Mouse (Mus musculus) c-Kit-positive CD71-negative TER-119-negative erythroid progenitor cells, embryonic 14.5 days (primary cell): ENCODE measurements around the gene Cntn4.

Experiments used
- DNase-seq: peaks from one replicate; pipeline ENCODE4 v3.0.0-alpha.2; 2013; ENCODE audit warnings: low read depth

The Cntn4 gene

DNA sequence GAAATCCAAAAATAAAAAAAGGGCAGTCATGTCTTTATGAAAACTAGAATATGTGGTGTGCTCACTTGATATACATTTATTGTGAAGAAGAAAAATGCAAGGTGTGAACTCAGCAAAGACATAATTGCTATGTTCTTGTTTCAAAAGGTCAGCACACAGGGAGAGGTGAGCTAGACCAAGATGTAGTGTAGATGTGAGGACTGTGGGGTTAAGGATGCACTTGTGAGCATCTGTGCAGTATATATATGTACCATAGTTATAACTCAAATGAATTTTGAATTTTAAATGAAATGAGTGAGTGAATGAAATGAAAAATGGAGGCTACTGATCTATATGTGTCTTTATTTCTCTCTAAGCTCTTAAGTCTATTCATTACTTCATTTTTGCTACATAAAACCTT lies 401.2 kb downstream of the Cntn4 start:
- DNase-seq, result no peak

DNA sequence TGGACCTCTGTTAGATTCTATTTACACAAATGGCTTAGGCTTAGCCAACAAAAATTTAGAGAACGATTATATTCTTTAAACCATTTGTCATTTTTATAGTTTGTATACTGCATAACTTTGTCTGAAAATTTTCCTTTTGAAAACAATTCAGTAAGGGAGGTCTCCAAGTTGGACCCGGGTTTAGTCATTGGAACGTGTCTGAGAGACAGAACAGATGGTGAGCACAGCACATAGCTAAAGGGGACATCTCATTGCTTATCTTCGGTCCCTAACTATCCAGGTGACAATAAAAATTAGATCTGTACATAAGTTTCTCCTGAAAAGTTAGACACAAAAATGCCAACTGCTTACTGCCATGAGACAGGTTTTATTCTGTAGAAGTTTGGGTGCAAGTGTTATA lies 420.4 kb downstream of the Cntn4 start:
- DNase-seq, result no peak

DNA sequence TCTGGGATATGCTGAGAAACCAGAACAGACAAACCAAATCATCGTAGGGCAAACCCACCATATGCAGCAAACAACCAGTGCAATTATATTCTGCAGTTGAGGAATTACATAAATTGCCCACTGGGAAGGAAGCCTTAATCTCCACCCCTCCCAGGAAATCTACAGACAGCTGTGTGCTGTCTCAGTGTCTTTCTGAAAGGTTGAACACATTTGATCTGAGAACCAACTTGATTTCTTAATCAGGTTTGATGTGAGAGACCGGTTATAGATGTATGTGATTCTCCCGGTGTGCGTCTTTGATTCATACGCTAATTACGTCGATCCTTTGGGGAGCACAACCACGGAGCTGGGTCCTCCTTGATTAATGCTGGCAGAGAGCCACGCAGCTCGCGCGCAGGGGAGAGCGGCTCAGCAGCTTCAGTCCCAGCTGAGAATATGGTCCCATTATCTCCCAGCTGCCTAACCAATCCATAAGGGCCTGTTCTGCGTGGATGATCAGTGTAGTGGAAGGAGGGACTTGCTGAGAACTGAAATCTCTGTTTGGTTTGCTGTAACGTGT lies 441.1 kb downstream of the Cntn4 start:
- DNase-seq, result no peak

DNA sequence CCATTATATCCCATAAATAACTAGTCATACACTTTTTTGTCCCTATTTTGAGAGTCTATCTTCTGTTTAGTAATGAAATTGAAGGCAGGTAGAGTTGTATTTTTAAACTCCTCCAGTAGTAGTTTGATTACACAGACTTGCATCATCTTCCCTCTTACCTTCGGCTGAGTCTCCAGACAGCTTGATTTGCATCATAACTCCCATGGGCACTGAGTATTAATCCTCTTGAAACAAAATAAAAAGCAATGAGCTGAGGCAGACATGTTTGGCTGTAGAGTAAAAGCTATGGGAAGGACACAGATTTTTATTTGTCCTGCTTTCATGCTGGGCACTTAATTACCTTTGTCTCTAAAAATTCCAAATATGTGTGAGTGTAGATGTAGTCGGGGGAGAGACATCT lies 476.1 kb downstream of the Cntn4 start:
- DNase-seq, result no peak

DNA sequence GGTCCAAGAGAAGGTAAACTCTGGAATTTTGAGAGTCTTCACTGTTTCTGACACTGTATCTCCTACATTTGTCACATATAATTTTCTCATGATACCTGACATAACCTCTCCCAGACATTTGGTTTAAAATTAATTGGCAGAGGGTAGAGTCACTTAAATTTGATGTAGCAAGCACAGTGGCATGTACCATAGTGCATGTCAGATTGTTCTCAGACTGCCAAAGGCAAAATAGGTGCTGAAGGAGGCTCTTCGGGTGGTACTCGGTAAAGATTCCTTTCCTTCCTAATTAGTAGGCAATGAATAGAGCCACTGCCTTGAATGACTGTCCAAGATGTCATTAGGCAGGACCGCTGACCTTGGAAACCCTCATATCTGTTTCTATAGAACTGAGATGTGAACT lies 477.9 kb downstream of the Cntn4 start:
- no peak for DNase-seq

DNA sequence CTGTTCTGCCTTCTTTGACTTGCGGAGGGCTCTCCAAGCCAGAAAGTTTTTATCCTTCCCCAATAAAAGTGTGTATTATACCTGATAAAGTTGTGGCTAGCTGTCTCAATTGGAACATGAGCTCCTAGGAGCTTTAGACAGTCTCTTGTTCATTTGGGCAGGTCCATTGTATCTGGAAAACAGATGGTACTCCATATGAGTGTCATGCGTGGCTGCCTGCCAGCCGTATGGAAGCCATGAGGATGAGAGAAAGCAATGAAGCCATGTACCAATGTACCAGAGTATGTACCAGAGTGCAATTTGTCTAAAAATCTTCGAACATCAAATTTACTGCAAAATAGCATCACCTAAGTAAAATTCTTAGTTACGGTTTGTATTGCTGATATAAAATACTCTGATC lies 500.1 kb downstream of the Cntn4 start:
- no peak for DNase-seq

DNA sequence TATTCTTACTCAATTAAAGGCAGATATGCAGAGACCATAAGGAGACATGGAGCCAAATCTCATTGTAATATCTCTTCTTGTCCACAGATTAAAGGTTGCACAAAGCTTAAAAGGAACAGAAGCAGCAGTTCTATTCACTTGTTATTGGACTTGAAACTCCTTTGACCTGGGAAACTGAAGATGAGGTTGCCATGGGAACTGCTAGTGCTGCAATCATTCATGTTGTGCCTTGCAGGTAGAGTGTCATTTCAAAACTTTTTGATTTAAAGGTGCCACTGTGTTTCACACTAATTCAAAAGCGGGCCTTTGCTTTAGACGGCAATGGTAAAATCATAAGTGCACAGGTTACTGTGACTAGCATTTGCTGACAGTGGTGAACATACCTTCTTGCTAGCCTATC lies 504.1 kb downstream of the Cntn4 start:
- DNase-seq, result no peak

DNA sequence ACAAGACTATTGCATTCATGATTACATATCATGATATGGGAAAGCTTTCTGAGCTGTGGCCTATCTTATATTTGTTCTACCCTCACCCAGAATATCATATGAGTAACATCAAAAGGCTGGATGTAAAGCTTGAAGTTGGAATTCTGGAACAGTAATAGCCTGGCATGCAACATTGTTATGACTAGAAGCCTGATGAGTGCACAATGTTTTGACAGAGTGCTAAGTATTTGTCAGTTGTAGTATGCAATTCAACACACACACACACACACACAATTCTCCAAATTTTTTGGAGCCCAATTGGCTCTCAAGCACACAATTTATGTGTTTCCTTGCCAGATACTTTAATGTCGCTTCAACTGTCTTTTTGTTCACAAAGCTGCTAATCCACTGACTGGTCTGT lies 523.5 kb downstream of the Cntn4 start:
- DNase-seq, result no peak

DNA sequence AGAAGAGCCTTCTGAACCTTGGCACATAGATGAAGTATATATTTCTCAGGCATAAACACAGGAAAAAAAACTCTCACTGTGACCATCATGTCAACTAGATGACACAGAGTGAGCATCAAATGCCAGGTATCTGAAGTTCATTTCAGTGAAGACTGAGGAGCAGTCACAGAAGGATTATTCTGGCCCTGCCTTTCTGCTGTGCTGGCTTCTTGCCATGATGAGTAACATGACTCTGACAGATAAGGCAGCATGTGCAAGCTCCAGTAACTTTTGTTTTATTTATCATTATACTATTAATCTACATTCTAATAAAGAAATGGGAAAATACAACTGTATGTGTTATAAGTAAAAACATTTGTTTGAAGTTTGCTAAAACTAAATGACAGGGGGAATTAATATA lies 529.9 kb downstream of the Cntn4 start:
- DNase-seq, result no peak

DNA sequence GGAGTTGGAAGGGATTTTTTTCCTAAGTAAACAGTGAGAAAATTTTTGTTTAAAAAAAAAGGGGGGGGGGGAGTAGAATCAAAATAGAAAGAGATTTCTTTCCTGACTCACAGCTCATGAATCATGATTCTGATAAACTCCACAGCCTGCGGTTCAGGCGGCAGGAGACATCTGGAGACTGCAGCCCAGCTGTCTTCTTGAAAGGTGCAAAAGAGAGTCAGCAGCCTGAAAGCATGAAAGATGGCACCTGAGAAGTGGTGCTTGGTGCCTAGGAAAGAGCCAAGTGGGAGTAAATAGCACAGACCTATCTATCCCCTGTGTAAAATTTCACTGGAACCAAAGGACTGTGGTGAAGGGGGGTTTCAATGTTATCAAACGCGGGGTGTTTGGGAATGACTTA lies 535.6 kb downstream of the Cntn4 start:
- no peak for DNase-seq

DNA sequence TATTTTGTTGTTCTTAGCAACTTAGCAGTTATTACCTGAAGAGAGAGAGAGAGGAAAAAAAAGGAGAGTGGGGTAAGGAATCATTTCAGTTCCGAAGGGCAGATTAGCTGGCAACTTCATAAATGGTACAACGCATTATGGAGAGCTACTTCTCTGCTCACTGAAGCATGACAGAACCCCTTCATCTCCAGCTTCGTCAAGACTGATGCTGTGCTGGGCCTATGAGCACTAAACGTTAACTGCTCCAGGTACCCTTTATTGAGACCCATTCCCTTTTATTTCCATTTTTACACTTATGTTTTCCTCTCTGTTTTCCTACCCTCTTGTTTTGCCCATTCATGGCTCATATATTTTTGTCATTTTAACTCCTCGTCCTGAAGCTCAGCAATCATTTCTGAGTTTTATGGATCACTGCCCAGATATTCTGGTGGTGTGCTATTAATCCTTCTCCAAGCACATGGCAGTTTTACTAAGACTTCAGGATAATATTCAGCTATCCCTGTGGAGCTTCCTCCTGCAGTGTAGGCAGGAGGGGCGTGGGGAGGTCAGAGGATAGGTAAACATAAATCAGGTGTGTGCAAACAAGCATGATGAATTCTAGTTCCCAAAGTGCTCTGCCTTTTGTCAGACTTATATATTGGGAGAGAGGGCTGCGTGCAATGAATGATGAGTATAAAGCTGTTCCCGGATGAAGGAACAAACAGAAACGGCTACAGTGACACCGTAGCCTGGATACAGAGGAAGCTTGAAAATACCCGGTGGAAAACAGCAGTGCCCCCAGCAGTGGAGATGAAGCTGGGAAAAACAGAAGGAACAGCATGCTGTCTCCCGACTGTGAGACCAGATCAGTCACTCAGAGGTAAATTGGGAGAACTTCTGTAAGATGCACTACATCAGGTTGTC lies 559.8 kb downstream of the Cntn4 start:
- no peak for DNase-seq

DNA sequence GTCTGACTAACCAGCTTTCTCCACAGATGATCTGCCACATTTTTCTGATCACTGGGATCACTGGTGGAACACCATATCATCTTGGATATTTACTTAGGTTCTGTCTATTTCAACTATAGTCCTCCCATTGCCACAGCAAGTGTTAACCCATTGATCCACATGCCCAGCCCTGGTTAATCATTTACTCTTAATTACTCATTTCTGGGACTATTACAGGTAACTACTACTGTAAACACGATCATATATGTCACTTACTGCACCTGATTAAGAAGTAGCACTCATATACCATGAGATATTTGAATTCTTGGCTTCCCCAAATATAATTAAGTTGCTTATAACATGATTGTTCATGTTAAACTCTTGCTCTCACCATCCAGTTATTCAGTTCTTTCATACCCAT lies 564.1 kb downstream of the Cntn4 start:
- no peak for DNase-seq

DNA sequence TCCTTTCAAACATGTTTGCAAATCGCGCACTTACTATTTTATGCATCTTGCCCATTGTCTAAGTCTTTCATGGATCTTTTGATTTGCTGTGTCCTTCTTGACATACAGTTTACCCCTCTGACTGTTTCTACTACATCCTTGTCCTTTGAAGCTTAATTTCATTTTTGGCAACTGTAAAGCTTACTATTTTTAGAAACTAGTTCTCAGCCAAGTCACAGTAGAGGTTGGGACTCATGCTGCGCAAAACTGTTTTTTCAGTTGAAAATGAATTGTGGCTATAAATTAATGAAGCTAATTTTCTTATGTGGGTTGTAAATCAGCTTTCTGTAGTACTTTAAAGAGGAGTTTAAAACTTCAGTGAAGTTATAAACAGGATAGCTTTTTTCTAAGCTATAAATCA lies 585.9 kb downstream of the Cntn4 start:
- no peak for DNase-seq

DNA sequence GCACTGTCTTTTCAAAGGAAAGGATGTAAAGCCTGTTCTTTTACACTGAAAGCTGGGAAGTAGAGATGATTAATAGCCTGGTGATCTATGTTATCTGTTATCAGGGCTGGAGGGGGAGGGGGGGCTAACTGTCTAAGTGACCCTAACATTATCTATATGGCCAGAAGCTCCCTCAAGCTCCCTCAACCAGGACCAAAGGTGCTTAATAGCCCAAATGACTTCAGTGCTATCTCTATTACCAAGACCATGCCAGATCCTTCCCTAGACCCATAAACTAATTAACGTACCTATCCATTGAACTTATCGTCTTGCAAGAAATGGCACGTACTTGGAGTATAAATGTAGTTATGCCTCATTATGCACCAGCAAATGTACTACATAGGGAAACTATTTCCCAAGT lies 588.0 kb downstream of the Cntn4 start:
- no peak for DNase-seq

DNA sequence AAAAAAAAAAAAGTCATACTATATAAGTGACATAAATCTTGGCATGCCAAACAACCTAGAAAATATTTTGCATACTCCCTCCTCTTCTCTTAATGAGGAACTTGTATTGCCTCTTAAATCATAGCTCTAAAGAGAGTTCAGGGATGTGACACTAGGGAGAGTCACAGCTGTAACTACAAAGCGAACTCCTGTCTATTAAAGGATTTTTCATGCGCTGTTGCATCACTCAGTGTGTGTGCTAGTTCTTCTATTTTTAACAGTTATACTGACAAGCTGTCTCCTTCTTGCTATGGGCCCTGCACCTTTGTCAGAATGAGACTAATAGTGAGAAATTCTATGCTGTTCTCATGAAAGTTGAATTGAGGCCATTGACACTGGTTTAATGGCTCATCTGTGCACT lies 588.8 kb downstream of the Cntn4 start:
- no peak for DNase-seq

DNA sequence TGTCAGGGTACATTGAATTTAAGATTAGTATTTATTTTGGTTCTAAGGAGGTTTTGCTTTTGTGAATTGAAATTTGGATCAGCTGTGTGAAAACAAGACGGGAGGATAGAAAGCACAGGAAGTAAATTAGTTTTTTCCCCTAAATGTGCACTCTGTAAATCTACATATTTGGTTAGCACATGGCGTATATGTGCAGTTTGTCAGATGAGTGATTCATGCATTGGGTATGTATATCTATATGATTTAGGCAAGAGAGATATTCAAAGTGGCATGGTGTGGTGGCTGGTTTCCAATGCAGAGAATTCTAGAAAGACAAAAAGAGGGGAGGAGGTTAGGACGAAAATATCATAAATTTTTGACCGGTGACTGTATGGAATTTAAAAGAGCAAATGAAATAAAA lies 591.3 kb downstream of the Cntn4 start:
- no peak for DNase-seq

DNA sequence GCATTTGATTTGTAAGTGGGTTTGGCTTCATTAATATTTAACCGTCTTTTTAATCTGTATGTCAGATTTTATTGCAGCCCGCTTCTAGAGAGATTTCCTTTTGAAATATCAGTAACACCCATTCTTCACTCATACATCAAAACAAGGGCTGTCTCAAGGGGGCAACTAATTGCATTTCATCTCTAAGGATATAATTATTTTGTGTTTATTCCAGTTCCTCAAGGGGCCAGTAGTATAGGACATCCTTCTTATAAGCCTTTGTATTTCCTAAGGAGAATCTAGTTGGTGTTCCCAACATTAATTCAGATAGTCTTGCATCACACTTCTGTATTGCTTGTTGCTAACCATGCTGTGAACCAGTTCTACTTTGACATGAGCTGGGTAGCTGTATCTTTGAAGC lies 599.7 kb downstream of the Cntn4 start:
- DNase-seq, result no peak

DNA sequence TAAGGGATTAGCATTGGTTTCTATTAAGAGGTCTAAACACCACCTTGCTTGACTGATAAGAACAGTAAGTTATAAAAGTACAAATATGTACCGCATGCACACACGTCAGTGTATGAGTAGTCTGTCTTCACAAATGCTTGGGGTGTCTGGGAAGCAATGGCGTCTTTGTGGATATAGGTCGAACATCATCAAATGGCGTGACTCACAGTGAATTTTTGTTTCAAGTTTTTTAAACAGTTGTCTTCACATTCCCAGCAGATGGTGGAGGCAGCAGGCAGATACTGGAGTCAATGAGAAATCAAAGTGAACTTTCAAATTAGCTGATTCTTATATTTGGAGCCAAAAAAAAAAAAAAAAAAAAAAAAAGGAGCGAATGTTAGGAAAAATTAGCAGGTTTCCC lies 604.2 kb downstream of the Cntn4 start:
- DNase-seq, result no peak

DNA sequence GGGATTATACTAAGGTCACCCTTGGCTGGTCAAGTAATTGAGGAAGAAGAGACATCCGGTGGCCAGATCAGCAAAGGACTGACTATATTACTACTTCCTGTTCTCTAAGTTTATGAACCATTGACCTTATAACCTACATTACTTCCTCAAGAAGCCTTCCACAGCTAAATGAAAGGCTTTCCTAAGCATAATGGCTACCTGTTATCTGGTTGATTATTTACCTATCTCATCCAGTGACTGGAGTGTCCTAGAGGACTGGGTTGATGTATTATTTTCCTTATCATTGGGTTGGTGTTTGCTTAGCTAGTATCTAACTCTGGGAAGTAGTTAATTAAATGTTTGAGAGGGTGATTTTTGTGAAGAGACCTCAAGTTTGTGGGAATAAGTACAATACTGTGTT lies 606.4 kb downstream of the Cntn4 start:
- no peak for DNase-seq

DNA sequence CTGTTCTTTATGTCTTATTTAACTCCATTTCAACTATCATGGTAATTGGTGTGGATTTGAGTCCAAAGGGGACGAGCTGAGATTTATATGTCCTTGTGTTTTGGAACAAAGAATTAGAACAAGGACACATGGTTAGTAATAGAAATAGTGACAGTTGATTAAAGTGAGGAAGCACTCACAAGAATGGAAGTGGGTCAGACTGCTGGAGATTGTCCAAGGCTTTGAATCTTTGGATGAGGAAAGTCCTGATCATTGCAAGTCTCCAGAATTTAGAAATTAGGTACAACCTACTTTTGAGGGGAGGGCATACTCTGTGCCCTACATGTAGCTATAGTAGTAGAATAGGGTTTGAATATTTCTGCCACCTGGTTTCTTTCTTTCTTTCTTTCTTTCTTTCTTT lies 622.0 kb downstream of the Cntn4 start:
- no peak for DNase-seq

DNA sequence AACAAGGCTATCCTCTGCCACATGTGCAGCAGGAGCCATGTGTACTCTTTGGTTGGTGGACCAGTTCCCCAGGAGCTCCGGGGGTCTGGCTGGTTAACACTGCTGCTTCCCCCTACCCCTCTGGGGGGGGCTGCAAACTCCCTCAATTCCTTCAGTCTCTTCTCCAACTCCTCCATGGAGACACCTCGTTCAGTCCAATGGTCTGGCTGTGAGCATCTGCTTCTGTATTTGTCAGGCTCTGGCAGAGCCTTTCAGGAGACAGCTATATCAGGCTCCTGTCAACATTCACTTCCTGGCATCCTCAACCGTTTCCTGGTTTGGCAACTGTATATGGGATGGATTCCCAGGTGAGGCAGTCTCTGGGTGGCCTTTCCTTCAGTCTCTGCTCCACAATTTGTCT lies 622.7 kb downstream of the Cntn4 start:
- no peak for DNase-seq

DNA sequence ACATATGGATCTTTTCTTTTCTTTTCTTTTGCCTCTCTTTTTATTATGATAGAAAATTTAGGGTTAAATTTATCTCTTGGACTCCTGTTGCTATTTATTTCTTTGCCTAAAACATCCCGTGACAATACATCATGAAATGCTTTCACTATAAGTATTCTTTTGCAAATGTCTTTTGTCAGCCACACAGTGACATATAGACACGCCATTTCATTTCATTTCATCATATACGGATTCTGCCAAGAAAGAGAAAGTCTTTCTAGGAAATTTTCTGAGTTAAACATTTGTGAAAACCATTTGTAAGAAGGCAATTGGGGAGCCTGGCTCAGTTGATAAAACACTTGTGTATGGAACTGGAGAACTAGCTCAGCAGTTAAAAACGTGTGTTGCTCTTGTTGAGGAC lies 625.0 kb downstream of the Cntn4 start:
- DNase-seq, result no peak

DNA sequence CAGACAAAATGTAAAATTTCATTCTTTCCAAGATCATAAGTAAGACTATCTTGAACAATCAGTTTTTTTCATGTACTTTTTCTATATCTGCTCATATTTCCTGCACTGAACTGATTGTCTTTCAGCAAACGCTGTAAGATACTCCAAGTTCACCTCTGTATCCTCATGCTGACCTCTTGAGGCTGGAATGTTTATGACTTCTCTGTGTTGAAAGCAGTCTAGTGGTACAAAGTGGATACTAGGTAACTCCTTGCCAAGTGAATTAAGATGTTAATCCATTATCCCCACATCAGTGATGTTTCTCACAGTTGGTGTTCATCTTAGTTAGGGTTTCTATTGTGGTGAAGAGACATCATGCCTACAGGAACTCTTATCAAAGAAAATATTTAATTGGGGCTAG lies 651.5 kb downstream of the Cntn4 start:
- DNase-seq, result no peak

DNA sequence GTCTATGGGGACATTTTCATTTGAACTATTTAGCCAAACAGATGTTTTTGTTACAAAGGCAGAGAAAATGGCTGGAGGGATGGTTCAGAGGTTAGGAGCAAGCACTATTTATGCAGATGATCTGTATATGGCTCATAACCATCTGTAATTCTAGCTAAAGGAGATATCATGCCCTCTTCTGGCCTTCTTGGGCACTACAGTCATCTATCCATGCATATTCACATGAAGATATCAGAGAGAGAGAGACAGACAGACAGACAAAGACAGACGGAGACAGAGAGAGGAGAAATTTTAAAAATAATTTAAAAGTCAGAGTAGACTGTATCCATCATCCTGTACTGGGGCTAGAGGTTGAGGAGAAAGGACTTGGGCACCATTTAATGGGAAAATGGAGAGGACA lies 652.2 kb downstream of the Cntn4 start:
- DNase-seq, result no peak
